Mouse (Mus musculus): ENCODE results near the gene Chst10.
A peak's percentile ranks its signal among the peaks of the same experiment; 100 is the strongest.

Gene Chst10

GRCm38 (mm10) chr1:38866242-38866641, 31.7 kb downstream of the Chst10 start:
- no peak for DNase-seq (ENCODE audit: low read depth)

GRCm38 (mm10) chr1:38864341-38864740, 33.6 kb downstream of the Chst10 start:
- DNase-seq (ENCODE audit: low read depth): no peak

- peak; percentile 28 for DNase-seq (ENCODE audit: low read depth)
Measured at GRCm38 (mm10) chr1:38862213-38862612, 35.7 kb downstream of the Chst10 start.

GRCm38 (mm10) chr1:38860867-38861524, 37.0 kb downstream of the Chst10 start:
- DNase-seq (ENCODE audit: low read depth): no peak

GRCm38 (mm10) chr1:38860207-38860606, 37.8 kb downstream of the Chst10 start:
- peak; percentile 37 for DNase-seq (ENCODE audit: low read depth)

GRCm38 (mm10) chr1:38856196-38856595, 41.8 kb downstream of the Chst10 start:
- peak; percentile 55 for DNase-seq (ENCODE audit: low read depth)

GRCm38 (mm10) chr1:38852250-38852649, 45.7 kb downstream of the Chst10 start:
- no peak for DNase-seq (ENCODE audit: low read depth)

GRCm38 (mm10) chr1:38850650-38851049, 47.3 kb downstream of the Chst10 start:
- DNase-seq (ENCODE audit: low read depth): no peak

- no peak for DNase-seq (ENCODE audit: low read depth)
Measured at GRCm38 (mm10) chr1:38848451-38849289, 49.3 kb downstream of the Chst10 start.

- DNase-seq (ENCODE audit: low read depth): no peak
Measured at GRCm38 (mm10) chr1:38847975-38848374, 50.0 kb downstream of the Chst10 start.

- no peak for DNase-seq (ENCODE audit: low read depth)
Measured at GRCm38 (mm10) chr1:38843275-38843674, 54.7 kb downstream of the Chst10 start.

GRCm38 (mm10) chr1:38842861-38843260, 55.1 kb downstream of the Chst10 start:
- no peak for DNase-seq (ENCODE audit: low read depth)

- no peak for DNase-seq (ENCODE audit: low read depth)
Measured at GRCm38 (mm10) chr1:38839944-38840343, 58.0 kb downstream of the Chst10 start.

- DNase-seq (ENCODE audit: low read depth): no peak
Measured at GRCm38 (mm10) chr1:38836477-38836872, 61.5 kb downstream of the Chst10 start, which contains the start of gene Lonrf2. TSS of gene Lonrf2 (minus strand) at chr1:38836711.

- DNase-seq (ENCODE audit: low read depth): no peak
Measured at GRCm38 (mm10) chr1:38835568-38836476, 62.1 kb downstream of the Chst10 start.

- DNase-seq (ENCODE audit: low read depth): peak; percentile 17
Measured at GRCm38 (mm10) chr1:38834899-38835298, 63.1 kb downstream of the Chst10 start.

GRCm38 (mm10) chr1:38824926-38825325, 73.0 kb downstream of the Chst10 start:
- DNase-seq (ENCODE audit: low read depth): no peak

GRCm38 (mm10) chr1:38823851-38824250, 74.1 kb downstream of the Chst10 start:
- DNase-seq (ENCODE audit: low read depth): no peak

GRCm38 (mm10) chr1:38819691-38820090, 78.3 kb downstream of the Chst10 start:
- no peak for DNase-seq (ENCODE audit: low read depth)

GRCm38 (mm10) chr1:38817671-38818070, 80.3 kb downstream of the Chst10 start:
- no peak for DNase-seq (ENCODE audit: low read depth)

GRCm38 (mm10) chr1:38817268-38817667, 80.7 kb downstream of the Chst10 start:
- DNase-seq (ENCODE audit: low read depth): no peak

- no peak for DNase-seq (ENCODE audit: low read depth)
Measured at GRCm38 (mm10) chr1:38816306-38816705, 81.7 kb downstream of the Chst10 start.
